Mouse (Mus musculus): ENCODE measurements around the gene Olfr43.

The Olfr43 gene

DNA sequence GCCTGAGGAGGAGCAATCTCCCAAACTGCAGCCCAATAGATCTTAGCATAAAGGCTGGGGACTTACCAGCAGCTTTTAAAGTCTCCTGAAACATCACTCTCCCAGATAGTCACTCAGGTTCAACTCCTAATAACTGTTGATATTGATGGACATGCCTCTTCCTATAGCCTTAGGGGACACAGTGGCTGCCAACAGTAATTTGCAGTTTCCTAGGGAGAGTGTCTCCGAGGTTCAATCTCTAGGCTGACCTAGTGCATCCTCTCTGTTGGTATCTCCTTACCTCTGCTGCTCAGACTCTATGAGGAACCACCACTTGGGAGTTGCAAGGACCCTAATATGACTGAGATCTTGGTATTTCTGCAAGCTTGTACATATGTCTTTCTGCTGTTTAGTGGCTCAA lies at the start of gene Olfr43:
TSS of gene Olfr43 (minus strand) at position 101 of the 400 bp plus-strand sequence.
- no peak for DNase-seq

- no peak for DNase-seq
Measured at GRCm38 (mm10) chr11:74259508-74259907, 48.3 kb upstream of the Olfr43 start, which contains the start of gene Olfr406. Gene Olfr406, plus strand, starts transcription at chr11:74259808.

GRCm38 (mm10) chr11:74241201-74241600 lies 30.0 kb upstream of the Olfr43 start:
- no peak for DNase-seq

GRCm38 (mm10) chr11:74185949-74186348 lies 25.2 kb downstream of the Olfr43 start, which contains the start of gene Olfr403:
Gene Olfr403, plus strand, starts transcription at chr11:74186249.
- no peak for DNase-seq

DNA sequence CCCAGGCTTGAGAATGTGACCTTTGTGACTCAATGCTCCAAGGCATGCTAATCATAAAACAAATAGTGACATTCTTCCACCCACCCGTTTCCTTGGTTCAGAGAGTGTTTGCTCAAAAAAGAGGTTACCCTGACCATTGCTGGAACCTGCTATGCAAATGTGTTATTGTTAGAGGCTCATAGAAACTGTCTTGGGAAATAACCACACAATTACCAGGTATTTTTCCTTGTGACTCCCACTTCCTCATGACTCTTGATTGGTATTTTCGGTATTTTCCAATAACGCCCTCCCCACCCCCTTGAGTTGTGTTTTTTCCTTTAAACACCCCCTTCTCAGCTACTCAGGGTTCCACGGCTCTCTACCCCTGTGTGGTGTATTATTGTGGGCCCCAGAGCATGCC lies 27.4 kb downstream of the Olfr43 start:
- no peak for DNase-seq

DNA sequence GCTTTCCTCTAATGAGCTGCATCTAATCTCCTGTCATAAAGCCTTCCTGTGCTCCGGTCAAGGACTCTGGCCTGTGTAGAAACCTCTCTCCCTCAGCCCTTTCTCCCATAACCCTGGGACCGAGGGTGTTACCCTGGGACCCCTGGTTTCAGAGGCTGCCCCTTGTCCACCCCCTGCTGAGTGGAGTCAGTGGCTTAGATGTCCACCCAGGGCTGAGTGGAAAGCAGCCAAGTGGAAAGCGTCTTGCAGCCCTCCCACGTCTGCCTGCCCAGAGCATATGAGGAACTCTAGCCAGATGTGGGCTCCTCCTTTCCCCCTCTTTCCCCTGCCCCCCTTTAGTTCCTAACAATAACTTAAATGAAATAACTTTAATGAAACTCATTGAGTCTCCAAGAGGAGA lies 28.0 kb downstream of the Olfr43 start:
- DNase-seq = no peak

GRCm38 (mm10) chr11:74168771-74169170 lies 42.4 kb downstream of the Olfr43 start:
- no peak for DNase-seq
